Mouse (Mus musculus) left cerebral cortex, adult 9 months (tissue): ENCODE data around the gene Ccdc191.

ENCODE experiments used
- DNase-seq, 2 experiments: peaks; one replicate each; pipeline ENCODE4 v3.0.0; 2022; ENCODE audit warnings: low spot score in 2 of 2

The Ccdc191 gene

GRCm38 (mm10) chr16:43889208-43890004, at the start of gene Ccdc191:
Gene Ccdc191 (plus strand): TSS chr16:43889800.
- peak; percentile 99 to 100 for DNase-seq

- DNase-seq, result no peak
Measured at GRCm38 (mm10) chr16:43841236-43841635, 48.4 kb upstream of the Ccdc191 start.

GRCm38 (mm10) chr16:43849839-43850238, 39.8 kb upstream of the Ccdc191 start:
- DNase-seq, result no peak

GRCm38 (mm10) chr16:43858941-43859476, 30.6 kb upstream of the Ccdc191 start:
- no peak for DNase-seq

GRCm38 (mm10) chr16:43860624-43861023, 29.0 kb upstream of the Ccdc191 start:
- no peak for DNase-seq

GRCm38 (mm10) chr16:43869805-43870204, 19.8 kb upstream of the Ccdc191 start:
- DNase-seq, result peak in 1 of 2 experiments; percentile 8

GRCm38 (mm10) chr16:43871419-43871818, 18.2 kb upstream of the Ccdc191 start:
- DNase-seq, result no peak

GRCm38 (mm10) chr16:43879769-43880168, 9.8 kb upstream of the Ccdc191 start:
- DNase-seq, result no peak

GRCm38 (mm10) chr16:43881636-43882035, 8.0 kb upstream of the Ccdc191 start:
- no peak for DNase-seq

GRCm38 (mm10) chr16:43882329-43882728, 7.3 kb upstream of the Ccdc191 start:
- no peak for DNase-seq

- no peak for DNase-seq
Measured at GRCm38 (mm10) chr16:43890005-43890336, 371 bp downstream of the Ccdc191 start.

GRCm38 (mm10) chr16:43890747-43891336, 1.2 kb downstream of the Ccdc191 start:
- no peak for DNase-seq

GRCm38 (mm10) chr16:43894501-43894900, 4.9 kb downstream of the Ccdc191 start:
- DNase-seq, result no peak

GRCm38 (mm10) chr16:43900138-43900537, 10.5 kb downstream of the Ccdc191 start:
- DNase-seq, result no peak

- no peak for DNase-seq
Measured at GRCm38 (mm10) chr16:43900571-43900970, 11.0 kb downstream of the Ccdc191 start.

GRCm38 (mm10) chr16:43908881-43909280, 19.3 kb downstream of the Ccdc191 start:
- no peak for DNase-seq

- no peak for DNase-seq
Measured at GRCm38 (mm10) chr16:43918867-43919266, 29.3 kb downstream of the Ccdc191 start.

- no peak for DNase-seq
Measured at GRCm38 (mm10) chr16:43922024-43922423, 32.4 kb downstream of the Ccdc191 start.

- no peak for DNase-seq
Measured at GRCm38 (mm10) chr16:43922630-43923029, 33.0 kb downstream of the Ccdc191 start.

- DNase-seq, result no peak
Measured at GRCm38 (mm10) chr16:43925001-43925558, 35.5 kb downstream of the Ccdc191 start.

- no peak for DNase-seq
Measured at GRCm38 (mm10) chr16:43925846-43926245, 36.2 kb downstream of the Ccdc191 start.

- no peak for DNase-seq
Measured at GRCm38 (mm10) chr16:43926341-43926859, 36.8 kb downstream of the Ccdc191 start, which contains the start of gene Qtrt2. Gene Qtrt2 (minus strand): TSS chr16:43926809.
